Mouse (Mus musculus) frontal cortex, postnatal 10 days (tissue): ENCODE measurements at regions not wholly inside any gene's neighbourhood (a gene's known extent, or its start where the extent isn't known, plus 50 kb on each side); places are given as distances from the start of the nearest gene placed in this dataset.

Experiments used
- DNase-seq, 2 experiments: peaks; one replicate each; pipeline ENCODE4 v3.0.0; 2022; ENCODE audit warnings: low spot score in 2 of 2, mixed read lengths in 1 of 2

- DNase-seq: no peak
These were observed 93.6 kb upstream of the Trpm1 start for GRCm38 (mm10) chr7:64060051-64060450.

- DNase-seq: no peak
These were observed 95.3 kb upstream of the Trpm1 start for GRCm38 (mm10) chr7:64058282-64058872.

GRCm38 (mm10) chr7:64057873-64058272 is 95.8 kb upstream of the Trpm1 start:
- DNase-seq: peak in 1 of 2 experiments; percentile 21

- no peak for DNase-seq
These were observed 97.1 kb upstream of the Trpm1 start for GRCm38 (mm10) chr7:64056498-64056897.

GRCm38 (mm10) chr7:64054996-64055395 is 98.6 kb upstream of the Trpm1 start:
- DNase-seq: no peak

GRCm38 (mm10) chr7:64053766-64054165 is 99.9 kb upstream of the Trpm1 start:
- no peak for DNase-seq

- DNase-seq: peak in 1 of 2 experiments; percentile 50
These were observed 101.2 kb upstream of the Trpm1 start for GRCm38 (mm10) chr7:64052400-64052799.

- DNase-seq: no peak
These were observed 102.7 kb upstream of the Trpm1 start for GRCm38 (mm10) chr7:64050826-64051401.

GRCm38 (mm10) chr7:64050246-64050645 is 103.4 kb upstream of the Trpm1 start:
- no peak for DNase-seq

- no peak for DNase-seq
These were observed 104.3 kb upstream of the Trpm1 start for GRCm38 (mm10) chr7:64049183-64049965.

- DNase-seq: peak; percentile 55 to 57
These were observed 105.0 kb upstream of the Trpm1 start for GRCm38 (mm10) chr7:64048452-64049182.

- DNase-seq: no peak
These were observed 105.8 kb upstream of the Trpm1 start for GRCm38 (mm10) chr7:64047831-64048230.

GRCm38 (mm10) chr7:64045292-64045691 is 106.6 kb upstream of the Klf13 start:
- DNase-seq: no peak

- DNase-seq: no peak
These were observed 104.3 kb upstream of the Klf13 start for GRCm38 (mm10) chr7:64042978-64043377.

GRCm38 (mm10) chr7:64041303-64041702 is 102.6 kb upstream of the Klf13 start:
- DNase-seq: no peak

GRCm38 (mm10) chr7:64040026-64040737 is 101.5 kb upstream of the Klf13 start:
- DNase-seq: no peak

- no peak for DNase-seq
These were observed 99.1 kb upstream of the Klf13 start for GRCm38 (mm10) chr7:64037701-64038231.

- DNase-seq: no peak
These were observed 97.4 kb upstream of the Klf13 start for GRCm38 (mm10) chr7:64036154-64036553.

- no peak for DNase-seq
These were observed 96.4 kb upstream of the Klf13 start for GRCm38 (mm10) chr7:64035025-64035606.

GRCm38 (mm10) chr7:64034493-64034892 is 95.8 kb upstream of the Klf13 start:
- no peak for DNase-seq

GRCm38 (mm10) chr7:64033388-64033787 is 94.7 kb upstream of the Klf13 start:
- DNase-seq: peak in 1 of 2 experiments; percentile 20
